Mouse (Mus musculus) MEL (cell line): ENCODE data around the gene Rabgap1l. TPM values are rescaled to one million over a fixed set of nuclear protein-coding genes. Genes with fewer than 3 reads are reported as not detected.

Source experiments
- DNase-seq: peaks from one replicate; pipeline ENCODE4 v3.0.0; 2011; ENCODE audit warnings: low read depth, low spot score
- H3K27ac ChIP-seq: 2 replicates; pipeline ENCODE4 v1.5.1; 2012; ENCODE audit warnings: low read depth, mild to moderate bottlenecking, control low read depth, low read length, moderate library complexity; ENCODE audit not compliant: control insufficient read depth
- H3K27me3 ChIP-seq, 2 experiments: fragments of 150-350 bp in 1 of 2; sonication (generic) in 1 of 2; 2 replicates each; pipeline ENCODE4 v1.6.1; 2012; ENCODE audit warnings: low read length in 2 of 2, mild to moderate bottlenecking in 2 of 2, improper control_type of control experiment in 1 of 2, moderate library complexity in 1 of 2; ENCODE audit not compliant: insufficient read depth in 2 of 2, control insufficient read depth in 1 of 2
- H3K36me3 ChIP-seq, 2 experiments: 2 replicates each; pipeline ENCODE4 v1.6.1; 2012 to 2014; ENCODE audit warnings: low read length in 2 of 2, improper control_type of control experiment in 1 of 2, inconsistent platforms in 1 of 2, mild to moderate bottlenecking in 1 of 2; ENCODE audit not compliant: insufficient read depth in 2 of 2, control insufficient read depth in 1 of 2
- H3K4me1 ChIP-seq, 2 experiments: fragments of 150-350 bp in 1 of 2; sonication (generic) in 1 of 2; 2 replicates each; pipeline ENCODE4 v1.6.1; 2012; ENCODE audit warnings: low read length in 2 of 2, improper control_type of control experiment in 1 of 2, mild to moderate bottlenecking in 1 of 2; ENCODE audit not compliant: insufficient read depth in 2 of 2, control insufficient read depth in 1 of 2
- H3K4me3 ChIP-seq, 2 experiments: fragments of 150-350 bp in 1 of 2; sonication (generic) in 1 of 2; 2 replicates each; pipeline ENCODE4 v1.5.1; 2012; ENCODE audit warnings: low read depth in 2 of 2, low read length in 2 of 2, mild to moderate bottlenecking in 2 of 2, moderate library complexity in 2 of 2, control low read depth in 1 of 2, improper control_type of control experiment in 1 of 2; ENCODE audit not compliant: control insufficient read depth in 1 of 2, insufficient read depth in 1 of 2
- H3K79me2 ChIP-seq: 2 replicates; pipeline ENCODE4 v1.6.1; 2012; ENCODE audit warnings: mild to moderate bottlenecking, low read length, moderate library complexity; ENCODE audit not compliant: control insufficient read depth, poor library complexity, insufficient read depth
- H3K9ac ChIP-seq: 2 replicates; pipeline ENCODE4 v1.6.1; 2012; ENCODE audit warnings: low read depth, mild to moderate bottlenecking, control low read depth, low read length, moderate library complexity; ENCODE audit not compliant: control insufficient read depth, poor library complexity, severe bottlenecking
- H3K9me3 ChIP-seq: fragments of 150-350 bp; sonication (generic); replicated peaks from 2 replicates; pipeline ENCODE4 v1.6.1; 2012; ENCODE audit warnings: mild to moderate bottlenecking, low read length, improper control_type of control experiment, moderate library complexity; ENCODE audit not compliant: insufficient read depth
- BHLHE40 ChIP-seq: IDR thresholded peaks from 2 replicates; pipeline ENCODE4 v1.6.1; 2012; ENCODE audit warnings: low read depth, mild to moderate bottlenecking, inconsistent platforms, low read length, improper control_type of control experiment, borderline replicate concordance
- CHD1 ChIP-seq: IDR thresholded peaks from 2 replicates; pipeline ENCODE4 v1.6.1; 2012; ENCODE audit warnings: low read depth, mild to moderate bottlenecking, inconsistent platforms, low read length, improper control_type of control experiment
- CHD2 ChIP-seq: IDR thresholded peaks from 2 replicates; pipeline ENCODE4 v1.6.1; 2011; ENCODE audit warnings: low read length, improper control_type of control experiment
- E2F4 ChIP-seq: IDR thresholded peaks from 2 replicates; pipeline ENCODE4 v1.6.1; 2011; ENCODE audit warnings: low read depth, low read length, improper control_type of control experiment, borderline replicate concordance
- ETS1 ChIP-seq: IDR thresholded peaks from 2 replicates; pipeline ENCODE4 v1.6.1; 2012; ENCODE audit warnings: low read depth, mild to moderate bottlenecking, inconsistent platforms, low read length, improper control_type of control experiment, moderate library complexity
- KAT2A ChIP-seq: conservative IDR thresholded peaks from 2 replicates; pipeline ENCODE4 v1.6.1; 2012; ENCODE audit warnings: low read depth, low read length, improper control_type of control experiment, inconsistent platforms
- MAZ ChIP-seq: IDR thresholded peaks from 2 replicates; pipeline ENCODE4 v1.6.1; 2012; ENCODE audit warnings: low read depth, mild to moderate bottlenecking, inconsistent platforms, low read length, improper control_type of control experiment
- MEF2A ChIP-seq: IDR thresholded peaks from 2 replicates; pipeline ENCODE4 v1.6.1; 2014; ENCODE audit warnings: low read depth, mild to moderate bottlenecking, inconsistent platforms, low read length, improper control_type of control experiment; ENCODE audit not compliant: poor library complexity, insufficient replicate concordance, severe bottlenecking; ENCODE audit errors: extremely low read depth
- MXI1 ChIP-seq: IDR thresholded peaks from 2 replicates; pipeline ENCODE4 v1.6.1; 2011; ENCODE audit warnings: mild to moderate bottlenecking, low read depth, low read length, improper control_type of control experiment
- MYB ChIP-seq: IDR thresholded peaks from 2 replicates; pipeline ENCODE4 v1.6.1; 2011; ENCODE audit warnings: mild to moderate bottlenecking, low read depth, low read length, improper control_type of control experiment
- MYC ChIP-seq: IDR thresholded peaks from 2 replicates; pipeline ENCODE4 v1.6.1; 2011; ENCODE audit warnings: low read depth, mild to moderate bottlenecking, low read length, improper control_type of control experiment, moderate library complexity
- POLR2AphosphoS2 ChIP-seq: IDR thresholded peaks from 2 replicates; pipeline ENCODE4 v1.6.1; 2011; ENCODE audit warnings: low read length, improper control_type of control experiment
- RCOR1 ChIP-seq: IDR thresholded peaks from 2 replicates; pipeline ENCODE4 v1.6.1; 2012; ENCODE audit warnings: low read depth, mild to moderate bottlenecking, inconsistent platforms, low read length, improper control_type of control experiment
- TBP ChIP-seq: IDR thresholded peaks from 2 replicates; pipeline ENCODE4 v1.8.0; 2011; ENCODE audit warnings: low read depth, low read length, improper control_type of control experiment
- UBTF ChIP-seq: IDR thresholded peaks from 2 replicates; pipeline ENCODE4 v1.6.1; 2012; ENCODE audit warnings: low read depth, mild to moderate bottlenecking, inconsistent platforms, low read length, improper control_type of control experiment, moderate library complexity, borderline replicate concordance; ENCODE audit not compliant: insufficient read depth
- USF1 ChIP-seq: IDR thresholded peaks from 2 replicates; pipeline ENCODE4 v1.6.1; 2014; ENCODE audit warnings: low read depth, mild to moderate bottlenecking, inconsistent platforms, low read length, improper control_type of control experiment, moderate library complexity
- USF2 ChIP-seq, 2 experiments: IDR thresholded peaks; 2 replicates each; pipeline ENCODE4 v1.6.1; 2011 to 2012; ENCODE audit warnings: improper control_type of control experiment in 2 of 2, low read length in 2 of 2, borderline replicate concordance in 1 of 2, inconsistent platforms in 1 of 2, low read depth in 1 of 2, mild to moderate bottlenecking in 1 of 2; ENCODE audit not compliant: insufficient read depth in 1 of 2
- ZC3H11A ChIP-seq: IDR thresholded peaks from 2 replicates; pipeline ENCODE4 v1.6.1; 2012; ENCODE audit warnings: low read depth, mild to moderate bottlenecking, inconsistent platforms, low read length, improper control_type of control experiment
- ZKSCAN1 ChIP-seq: IDR thresholded peaks from 2 replicates; pipeline ENCODE4 v1.6.1; 2012; ENCODE audit warnings: low read depth, mild to moderate bottlenecking, inconsistent platforms, low read length, improper control_type of control experiment, moderate library complexity
- ZMIZ1 ChIP-seq: IDR thresholded peaks from 2 replicates; pipeline ENCODE4 v1.6.1; 2012; ENCODE audit warnings: low read depth, mild to moderate bottlenecking, inconsistent platforms, low read length, improper control_type of control experiment, moderate library complexity
- polyA plus RNA-seq, 2 experiments: library from polyadenylated mRNA; stranded (reverse) in 1 of 2; unstranded in 1 of 2; fragments of >175 nt in 1 of 2; fragments of >200 nt in 1 of 2; gene quantifications; 2 replicates each; pipeline versions ENCODE4 v1.2.1 to v1.2.4; 2012; ENCODE audit warnings: low replicate concordance in 2 of 2, low read depth in 1 of 2; ENCODE audit not compliant: insufficient read length in 2 of 2, insufficient read depth in 1 of 2, missing spikeins in 1 of 2
- total RNA-seq: library from RNA; depleted of rRNA; stranded (reverse); fragments of 300-350 nt; gene quantifications from 2 replicates; pipeline ENCODE4 v1.2.3, GENCODE M21; 2012

Rabgap1l gene
- total and polyA plus RNA-seq, 3 experiments: 24.1 to 26.2 TPM; not detected in 1

- no peaks in the 10 kb centered on the region for H3K4me1 ChIP-seq
- no peak overlapping the region for H3K27ac ChIP-seq
- no peak overlapping the region for H3K4me3 ChIP-seq
- TF ChIP-seq E2F4 (no peak), USF2 (IDR thresholded peaks at IDR 0.05; ENCODE audit: borderline replicate concordance in 1 of 2, insufficient read depth in 1 of 2, low read depth in 1 of 2, low read length in 2 of 2) (no peak), UBTF (no peak), BHLHE40 (no peak), ETS1 (no peak), KAT2A (no peak), MAZ (no peak), CHD1 (no peak), USF1 (no peak), MYC (no peak), ZMIZ1 (no peak), MXI1 (no peak), TBP (no peak), MEF2A (no peak), ZKSCAN1 (no peak), CHD2 (no peak), POLR2AphosphoS2 (no peak), MYB (no peak), ZC3H11A (no peak), RCOR1 (no peak)
- TF ChIP-seq, all 39 proteins: peak for 0
- Histone ChIP-seq H3K27me3 (no peaks in the 10 kb centered on the region), H3K9me3 (no peaks in the 10 kb centered on the region), H3K36me3 (peaks cover 0 to 5% of the 10 kb centered on the region in 2 experiments; a peak in 1 of 4 replicates), H3K9ac (no peak overlapping the region), H3K79me2 (no peaks in the 10 kb centered on the region)
- no peak for DNase-seq
Measured at GRCm38 (mm10) chr1:160579309-160580233, 213.4 kb downstream of the Rabgap1l start.
